ENCODE assay signal across 8 mouse cellular contexts in the genomic region with DNA sequence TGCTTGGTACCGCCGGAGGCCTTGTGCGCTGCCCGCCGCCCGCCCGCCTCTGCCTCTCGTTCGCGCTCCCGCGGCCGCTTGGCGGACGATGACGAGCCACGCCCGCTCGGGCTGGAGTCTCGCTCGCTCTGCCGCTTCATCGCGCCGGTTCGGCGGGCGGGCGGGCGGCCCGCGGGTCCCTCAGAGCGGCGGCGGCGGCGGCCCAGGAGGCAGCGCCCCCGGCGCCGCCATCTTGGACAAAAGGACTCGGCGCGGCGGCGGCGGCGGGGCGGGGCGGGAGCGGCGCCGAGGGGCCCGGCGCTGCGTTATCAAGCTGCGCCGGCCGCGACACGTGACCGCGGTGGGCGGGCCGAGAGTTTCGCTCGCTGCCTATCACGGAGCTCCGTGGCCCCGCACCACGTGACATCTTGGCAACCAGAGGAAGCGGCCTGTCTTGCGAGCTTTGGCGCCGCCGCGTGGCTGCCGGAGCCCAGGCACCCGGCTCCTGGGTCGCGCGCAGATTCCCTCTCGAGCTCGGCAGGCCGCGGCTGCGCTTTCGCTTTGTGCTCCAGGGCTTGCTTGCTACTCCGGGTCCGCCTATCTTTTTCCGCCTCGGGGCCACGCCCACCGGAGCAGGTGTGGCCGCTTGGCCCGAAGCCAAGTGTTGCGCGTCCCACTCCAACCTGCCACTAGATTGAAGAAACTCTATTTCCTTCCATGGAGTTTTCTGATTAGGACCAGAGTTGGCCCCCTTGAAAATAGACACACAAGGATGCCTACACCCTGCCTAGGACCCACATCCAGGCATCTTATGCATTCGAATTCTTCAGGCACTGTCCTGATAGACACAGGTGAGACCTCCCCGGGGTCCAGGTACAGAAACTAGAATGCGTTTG. TPM values are rescaled to one million over a fixed set of nuclear protein-coding genes. Genes with fewer than 3 reads are reported as not detected.
DNase-seq lines count a peak whose midpoint lies in the region; ATAC-seq and TF ChIP-seq lines count a peak whose summit lies in the region.

A gene (minus strand): TSS at position 601 of the 875 bp plus-strand sequence.

- 3% methylated on average over 90 of the region's 101 CpGs for WGBS in forebrain, embryonic 16.5 days
- 2% methylated on average over 85 of the region's 101 CpGs for WGBS in lung, embryonic 14.5 days
- 2% methylated on average over 101 of the region's 101 CpGs for WGBS in olfactory bulb, adult 2 months
- 2% methylated on average over 98 of the region's 101 CpGs for WGBS in thymus, adult 2 months

- intact Hi-C loops in heart, postnatal 36 days (cut with DNase I), result loop anchor here (2.0 to 10.0 kb wide), 3 partner anchors 64 to 712 kb away; a partner anchor contains a TSS

- H3K4me1 ChIP-seq in G1E (ENCODE audit: insufficient read depth, low read depth, low read length), result peaks cover 73% of the 10 kb centered on the region
- H3K4me1 ChIP-seq in forebrain, embryonic 16.5 days (replicated peaks; ENCODE audit: control insufficient read depth, insufficient read depth, low read length), result peaks cover 72% of the 10 kb centered on the region
- peaks cover 8% of the 10 kb centered on the region; the same call in 1 of the 2 replicates for H3K4me1 ChIP-seq in lung, embryonic 14.5 days (ENCODE audit: insufficient read depth)
- H3K4me1 ChIP-seq in olfactory bulb, adult 2 months (ENCODE audit: control insufficient read depth, insufficient read depth, low read length), result peaks cover 41% of the 10 kb centered on the region
- H3K4me1 ChIP-seq in thymus, adult 2 months (replicated peaks; ENCODE audit: control insufficient read depth, insufficient read depth, low read length), result peaks cover 39% of the 10 kb centered on the region

- H3K27me3 ChIP-seq in G1E (ENCODE audit: insufficient read depth, low read length), result no peaks in the 10 kb centered on the region
- no peaks in the 10 kb centered on the region for H3K27me3 ChIP-seq in forebrain, embryonic 16.5 days (replicated peaks; ENCODE audit: control insufficient read depth, insufficient read depth, low read length)
- H3K27me3 ChIP-seq in lung, embryonic 14.5 days (ENCODE audit: insufficient read depth, low read length), result no peaks in the 10 kb centered on the region
- no peaks in the 10 kb centered on the region for H3K27me3 ChIP-seq in thymus, adult 2 months (ENCODE audit: control insufficient read depth, insufficient read depth, low read length)

- ATAC-seq in G1E (ENCODE audit: extremely low read depth, insufficient number of reproducible peaks, low FRiP score, poor library complexity, severe bottlenecking), result peak; percentile 52
- peak; percentile 72 for ATAC-seq in forebrain, embryonic 16.5 days
- peak; percentile 48 for ATAC-seq in lung, embryonic 14.5 days (ENCODE audit: insufficient read depth)

- peaks cover 69% of the 10 kb centered on the region for H3K36me3 ChIP-seq in G1E (replicated peaks)
- H3K36me3 ChIP-seq in forebrain, embryonic 16.5 days (ENCODE audit: control insufficient read depth, insufficient read depth), result peaks cover 18% of the 10 kb centered on the region
- peaks cover 70% of the 10 kb centered on the region for H3K36me3 ChIP-seq in lung, embryonic 14.5 days (ENCODE audit: insufficient read depth)
- peaks cover 10% of the 10 kb centered on the region; the same call in 1 of the 2 replicates for H3K36me3 ChIP-seq in thymus, adult 2 months (ENCODE audit: control insufficient read depth, insufficient read depth, low read length)

- TF ChIP-seq CTCF in G1E (IDR thresholded peaks at IDR 0.05; ENCODE audit: low read depth, low read length), result peak; percentile 14; the same call in 1 of the 2 replicates
- peak; percentile 93 for TF ChIP-seq CTCF in layer of hippocampus, adult 2 months (conservative IDR thresholded peaks at IDR 0.05)
- peak; percentile 69 for TF ChIP-seq CTCF in lung, embryonic 14.5 days (IDR thresholded peaks at IDR 0.05; ENCODE audit: low read depth)
- TF ChIP-seq CTCF in olfactory bulb, adult 2 months (IDR thresholded peaks at IDR 0.05; ENCODE audit: insufficient read depth, low read depth, low read length), result peak; percentile 66
- TF ChIP-seq CTCF in thymus, adult 2 months (IDR thresholded peaks at IDR 0.05; ENCODE audit: borderline replicate concordance, control insufficient read depth, extremely low read depth, insufficient read depth, low read length, poor library complexity), result peak; percentile 91

- peak within 1 kb of the TSS; percentile 79 for H3K4me3 ChIP-seq in G1E (ENCODE audit: low read depth, low read length)
- H3K4me3 ChIP-seq in forebrain, embryonic 16.5 days (replicated peaks; ENCODE audit: low read length), result peak within 1 kb of the TSS; percentile 94
- peak within 1 kb of the TSS; percentile 79 for H3K4me3 ChIP-seq in layer of hippocampus, adult 2 months
- peak within 1 kb of the TSS; percentile 91 for H3K4me3 ChIP-seq in lung, embryonic 14.5 days (ENCODE audit: low read depth, low read length)
- peak within 1 kb of the TSS; percentile 76 for H3K4me3 ChIP-seq in olfactory bulb, adult 2 months (ENCODE audit: insufficient read depth, low read depth, low read length)
- H3K4me3 ChIP-seq in thymus, adult 2 months (ENCODE audit: control insufficient read depth, insufficient read depth, low read length), result peak within 1 kb of the TSS; percentile 57

- TF ChIP-seq POLR2A in olfactory bulb, adult 2 months (IDR thresholded peaks at IDR 0.05; ENCODE audit: insufficient read depth, low read depth, low read length), result peak; percentile 58
- TF ChIP-seq POLR2A in thymus, adult 2 months (IDR thresholded peaks at IDR 0.05; ENCODE audit: control insufficient read depth, extremely low read depth, insufficient read depth, low read length, poor library complexity), result peak; percentile 60; the same call in 1 of the 2 replicates

- H3K9me3 ChIP-seq in G1E (replicated peaks), result no peaks in the 10 kb centered on the region
- no peaks in the 10 kb centered on the region for H3K9me3 ChIP-seq in forebrain, embryonic 16.5 days (ENCODE audit: control insufficient read depth, low read length)
- H3K9me3 ChIP-seq in lung, embryonic 14.5 days (ENCODE audit: low read depth, low read length), result no peaks in the 10 kb centered on the region

- peak within 1 kb of the TSS; percentile 100 for H3K4me2 ChIP-seq in forebrain, embryonic 16.5 days (ENCODE audit: low read length)
- peak within 1 kb of the TSS; percentile 98 for H3K4me2 ChIP-seq in lung, embryonic 14.5 days

- peak within 1 kb of the TSS; percentile 99 for H3K9ac ChIP-seq in forebrain, embryonic 16.5 days (replicated peaks; ENCODE audit: low read depth, low read length)
- H3K9ac ChIP-seq in lung, embryonic 14.5 days, result peak within 1 kb of the TSS; percentile 96

- peak within 1 kb of the TSS; percentile 88 for H3K27ac ChIP-seq in forebrain, embryonic 16.5 days (ENCODE audit: low read length)
- peak within 1 kb of the TSS; percentile 86 for H3K27ac ChIP-seq in layer of hippocampus, adult 2 months
- H3K27ac ChIP-seq in lung, embryonic 14.5 days (ENCODE audit: low read depth), result peak within 1 kb of the TSS; percentile 90
- peak within 1 kb of the TSS; percentile 49; the same call in 1 of the 2 replicates for H3K27ac ChIP-seq in olfactory bulb, adult 2 months (ENCODE audit: insufficient read depth, low read depth, low read length)
- peak within 1 kb of the TSS; percentile 38; the same call in 1 of the 2 replicates for H3K27ac ChIP-seq in thymus, adult 2 months (ENCODE audit: control insufficient read depth, insufficient read depth, low read length)

- peak; percentile 95 for DNase-seq in G1E (ENCODE audit: low spot score)
- DNase-seq in cerebellum, adult 18-20 months, result peak; percentile 98 to 99
- peak; percentile 97 to 98 for DNase-seq in heart, postnatal 36 days
- peak; percentile 96 to 97 for DNase-seq in layer of hippocampus, adult 2 months (ENCODE audit: low spot score in 2 of 2)
- peak; percentile 100 for DNase-seq in lung, embryonic 14.5 days
- peak; percentile 99 for DNase-seq in thymus, adult 2 months

RNA-seq across cellular contexts. Expression of the gene that starts here (rescaled TPM):
- 20.3 and 21.8 TPM in 2 replicates for total RNA-seq in G1E (2014; fragmentation: Nextera tagmentation)
- 21.9 and 27.6 TPM in 2 replicates for total RNA-seq in G1E (2017)
- polyA plus RNA-seq in G1E (2012), result 23.5 and 30.0 TPM in 2 replicates
- polyA plus RNA-seq in forebrain, embryonic 16.5 days (2015; fragmentation: Nextera tagmentation; extraction: Ambion mirVana), result 16.6 and 18.4 TPM in 2 replicates
- total RNA-seq in heart, postnatal 36 days (2021), result 10 to 100 TPM; 11.3 to 14.9 TPM
- 10 to 100 TPM; 45.8 to 55.1 TPM for total RNA-seq in layer of hippocampus, adult 2 months (2021)
- 22.2 and 25.3 TPM in 2 replicates for polyA plus RNA-seq in lung, embryonic 14.5 days (2014; fragmentation: Nextera tagmentation; extraction: Ambion mirVana)
- polyA plus RNA-seq in olfactory bulb, adult 2 months (2012; ENCODE audit: insufficient read depth, insufficient read length, low replicate concordance, missing spikeins), result not detected in 2 replicates
- 27.5 and 36.8 TPM in 2 replicates for polyA plus RNA-seq in thymus, adult 2 months (2012; rRNA removed)

Comparison
In these comparisons a context has a peak if more than half of its experiments do, and no peak if none do; other contexts are left out.
1. Peak in every context shown above with its lines: DNase-seq, ATAC-seq, H3K4me3 ChIP-seq and H3K27ac ChIP-seq.
2. RNA of the gene that starts here (polyA plus RNA-seq): 23.5 to 30.0 TPM in G1E, 27.5 to 36.8 TPM in thymus, adult 2 months, 22.2 to 25.3 TPM in lung, embryonic 14.5 days and 16.6 to 18.4 TPM in forebrain, embryonic 16.5 days; not detected in olfactory bulb, adult 2 months; every median in the first group is over 10 times any median in the second.
3. CTCF ChIP-seq: peak in every context shown above with its lines; median percentile 93 in layer of hippocampus, adult 2 months; 91 in thymus, adult 2 months; 69 in lung, embryonic 14.5 days; 66 in olfactory bulb, adult 2 months; 14 in G1E.
4. H3K27ac ChIP-seq: peak in every context shown above with its lines; median percentile 90 in lung, embryonic 14.5 days; 88 in forebrain, embryonic 16.5 days; 86 in layer of hippocampus, adult 2 months; 49 in olfactory bulb, adult 2 months; 38 in thymus, adult 2 months.